9 mouse cellular contexts compared by ENCODE assay signal in genomic region chr9:105553629-105554438, GRCm38 (mm10). TPM values are rescaled to one million over a fixed set of nuclear protein-coding genes. Genes with fewer than 3 reads are reported as not detected.
DNase-seq lines count a peak whose midpoint lies in the region; ATAC-seq lines count a peak whose summit lies in the region.
"Had no signal": no experiment of that assay in that cellular context is flagged by ENCODE, and none has a peak within 500 bp of the region (broad histone marks: within the 10 kb centered on the region; RNA-seq: fewer than 3 reads in every experiment).

No protein-coding gene starts in this region.

- 0 out of 2 replicates have a peak, but pooled peaks cover 7% of the 10 kb centered on the region for H3K4me1 ChIP-seq in heart, embryonic 15.5 days (replicated peaks)
- 0 out of 2 replicates have a peak, but pooled peaks cover 4% of the 10 kb centered on the region for H3K4me1 ChIP-seq in hindbrain, embryonic 11.5 days (replicated peaks; ENCODE audit: control insufficient read depth, insufficient read depth, low read length)
- peaks cover 23% of the 10 kb centered on the region for H3K4me1 ChIP-seq in midbrain, embryonic 12.5 days

- no peak overlapping the region for H3K27ac ChIP-seq in heart, embryonic 15.5 days
- H3K27ac ChIP-seq in hindbrain, embryonic 11.5 days (ENCODE audit: low read depth, low read length), result no peak overlapping the region
- peak overlapping the region; percentile 68 for H3K27ac ChIP-seq in midbrain, embryonic 12.5 days (replicated peaks)

- H3K9ac ChIP-seq in heart, embryonic 15.5 days, result no peak overlapping the region
- peak overlapping the region; percentile 0 for H3K9ac ChIP-seq in hindbrain, embryonic 11.5 days (ENCODE audit: low read depth, low read length)
- no peak overlapping the region for H3K9ac ChIP-seq in midbrain, embryonic 12.5 days (replicated peaks)

- no peaks in the 10 kb centered on the region for H3K9me3 ChIP-seq in heart, embryonic 15.5 days (replicated peaks)
- no peaks in the 10 kb centered on the region for H3K9me3 ChIP-seq in hindbrain, embryonic 11.5 days (ENCODE audit: control insufficient read depth, low read length)
- H3K9me3 ChIP-seq in midbrain, embryonic 12.5 days, result no peaks in the 10 kb centered on the region

- intact Hi-C loops in heart, postnatal 10 days (cut with DNase I), result no loop called here

- DNase-seq in heart, postnatal 10 days, result no peak
- DNase-seq in adrenal gland, postnatal 25 days, result peak; percentile 10
- DNase-seq in hindbrain, embryonic 11.5 days (ENCODE audit: low spot score), result peak; percentile 42
- DNase-seq in spleen, postnatal 4 days (ENCODE audit: low spot score in 2 of 2), result no peak
- DNase-seq in cerebellum, adult 18-20 months, result no peak
- DNase-seq: cerebellum, adult 9-10 months had no signal

- 22% methylated on average over 24 of the region's 24 CpGs for WGBS in heart, embryonic 15.5 days
- WGBS in hindbrain, embryonic 11.5 days, result 27% methylated on average over 24 of the region's 24 CpGs
- 18% methylated on average over 24 of the region's 24 CpGs for WGBS in midbrain, embryonic 12.5 days

- no peaks in the 10 kb centered on the region for H3K27me3 ChIP-seq in heart, embryonic 15.5 days
- H3K27me3 ChIP-seq in hindbrain, embryonic 11.5 days (ENCODE audit: control insufficient read depth, insufficient read depth, low read length), result no peaks in the 10 kb centered on the region
- no peaks in the 10 kb centered on the region for H3K27me3 ChIP-seq in midbrain, embryonic 12.5 days

- H3K36me3 ChIP-seq in heart, embryonic 15.5 days, result no peaks in the 10 kb centered on the region
- H3K36me3 ChIP-seq in hindbrain, embryonic 11.5 days (ENCODE audit: control insufficient read depth, insufficient read depth, low read length), result no peaks in the 10 kb centered on the region
- no peaks in the 10 kb centered on the region for H3K36me3 ChIP-seq in midbrain, embryonic 12.5 days

- H3K4me3 ChIP-seq in heart, embryonic 15.5 days, result peak overlapping the region; percentile 20; the same call in 1 of the 2 replicates
- no peak overlapping the region for H3K4me3 ChIP-seq in hindbrain, embryonic 11.5 days (ENCODE audit: low read depth, low read length)
- no peak overlapping the region for H3K4me3 ChIP-seq in midbrain, embryonic 12.5 days

- no peak for ATAC-seq in heart, embryonic 15.5 days (replicated peaks; ENCODE audit: insufficient number of reproducible peaks, insufficient read depth, low FRiP score, low read depth)
- no peak for ATAC-seq in hindbrain, embryonic 11.5 days (ENCODE audit: low FRiP score)
- no peak for ATAC-seq in midbrain, embryonic 12.5 days (ENCODE audit: low FRiP score, low read depth)
- ATAC-seq in erythroblast, adult 5-6 weeks (replicated peaks; ENCODE audit: low FRiP score, poor library complexity, severe bottlenecking), result no peak

- H3K4me2 ChIP-seq in heart, embryonic 15.5 days, result peak overlapping the region; percentile 50
- no peak overlapping the region; the same call in 1 of the 2 replicates for H3K4me2 ChIP-seq in hindbrain, embryonic 11.5 days (replicated peaks; ENCODE audit: low read depth, low read length)
- peak overlapping the region; percentile 38 for H3K4me2 ChIP-seq in midbrain, embryonic 12.5 days (replicated peaks)

RNA-seq across cellular contexts. Expression of gene Atp2c1, which starts 26.7 kb away (rescaled TPM):
- polyA plus RNA-seq in heart, embryonic 15.5 days (2015; fragmentation: Nextera tagmentation; extraction: Ambion mirVana), result 47.9 and 49.6 TPM in 2 replicates
- total RNA-seq in heart, postnatal 10 days (2021), result 10 to 100 TPM; 43.5 to 63.4 TPM
- total RNA-seq in adrenal gland, postnatal 25 days (2021), result 71.8 and 76.2 TPM in 2 replicates
- 65.3 and 83.1 TPM in 2 replicates for polyA plus RNA-seq in hindbrain, embryonic 11.5 days (2014; fragmentation: Nextera tagmentation; extraction: Ambion mirVana)
- polyA plus RNA-seq in midbrain, embryonic 12.5 days (2016; fragmentation: Nextera tagmentation; extraction: Ambion mirVana), result 89.1 and 96.9 TPM in 2 replicates
- 11.5 and 15.4 TPM in 2 replicates for total RNA-seq in erythroblast, adult 5-6 weeks (2015; ENCODE audit: low replicate concordance)
- 29.7 and 33.7 TPM in 2 replicates for total RNA-seq in erythroblast, adult 5-6 weeks (2017; ENCODE audit: low replicate concordance)

Comparison
In these comparisons a context has a peak if more than half of its experiments do, and no peak if none do; other contexts are left out.
1. DNase-seq: peak in adrenal gland, postnatal 25 days (single experiment) and hindbrain, embryonic 11.5 days (single experiment); none in heart, postnatal 10 days (0 of 2), spleen, postnatal 4 days (0 of 2) and cerebellum, adult 18-20 months (0 of 2).